Mouse (Mus musculus): ENCODE data around the gene Asb10.

Asb10 gene

GRCm38 (mm10) chr5:24486738-24487137 lies 54.0 kb downstream of the Asb10 start:
- DNase-seq, result peak; percentile 60

- peak; percentile 93 for DNase-seq
Measured at GRCm38 (mm10) chr5:24486097-24486496, 54.7 kb downstream of the Asb10 start.

GRCm38 (mm10) chr5:24484963-24485362 lies 55.8 kb downstream of the Asb10 start:
- no peak for DNase-seq

DNA sequence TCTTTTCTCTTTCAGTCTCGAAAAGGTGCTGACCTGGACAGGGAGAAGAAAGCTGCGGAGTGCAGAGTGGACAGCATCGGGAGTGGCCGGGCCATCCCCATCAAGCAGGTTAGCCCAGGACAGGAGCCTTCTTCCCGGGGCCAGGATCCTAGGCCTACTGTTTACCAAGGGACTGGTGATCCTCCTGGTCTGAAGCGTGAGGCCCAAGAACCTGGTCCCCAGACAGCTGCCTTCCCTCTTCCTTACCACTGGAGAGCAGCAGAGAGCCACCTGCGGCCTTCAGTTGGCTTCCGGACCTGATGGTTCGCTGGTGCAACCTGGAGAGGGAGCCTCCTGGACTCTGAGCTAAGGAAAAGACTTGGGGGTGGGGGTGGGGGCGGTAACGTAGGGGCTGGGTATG lies 57.5 kb downstream of the Asb10 start:
- peak; percentile 81 for DNase-seq

Measured in cerebellum, adult 9-10 months (tissue).